Mouse (Mus musculus) spleen, embryonic (tissue): Measurements from ENCODE around the gene Intu.

ENCODE experiments used
- CTCF ChIA-PET: fragments of 350-600 bp; sonication (Branson Sonifier 250); formaldehyde crosslinking; loops from one replicate; lab custom pipeline; 2022; lab: Charles Lee

Gene Intu

DNA sequence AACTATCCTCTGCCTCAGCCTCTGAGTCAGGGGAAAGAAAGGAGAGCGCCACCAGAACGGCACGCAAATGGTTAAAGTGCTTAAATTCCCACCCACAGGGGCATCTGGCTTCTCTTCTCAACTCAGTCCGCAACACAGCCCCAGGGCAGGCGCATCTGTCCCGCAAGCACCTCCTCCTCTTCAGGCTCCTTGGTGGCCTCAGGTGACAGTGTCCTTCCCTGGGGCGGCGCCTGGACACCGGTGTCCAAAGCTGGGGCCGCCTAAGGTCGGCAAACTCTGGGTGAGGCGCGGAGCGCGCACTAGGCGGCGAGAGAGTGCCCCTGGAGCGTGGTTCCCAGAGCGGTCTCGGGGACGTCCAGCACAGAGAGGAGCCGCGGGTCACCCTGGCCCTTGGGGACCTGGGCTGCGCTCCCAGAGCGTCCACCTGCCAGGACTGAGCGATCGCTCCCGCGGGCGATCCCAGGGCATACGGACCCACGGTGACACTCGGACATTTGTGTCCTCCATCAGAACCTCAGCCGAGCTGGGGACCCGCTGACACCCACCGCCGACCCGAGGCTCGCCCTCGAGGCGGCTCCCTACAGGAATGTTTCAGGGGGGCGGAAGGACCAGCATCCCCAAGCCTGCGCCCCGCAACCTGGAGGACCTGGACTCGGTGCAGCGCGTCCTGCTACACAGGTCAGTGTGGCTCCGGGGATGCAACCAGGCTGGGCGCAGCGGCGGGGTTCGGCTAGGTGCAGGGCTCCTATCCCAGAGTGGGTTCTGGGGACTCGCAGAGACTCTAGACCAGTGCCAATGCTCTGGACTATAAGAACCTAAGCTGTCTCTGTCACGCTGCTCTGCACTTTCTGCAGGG lies at the start of gene Intu:
Gene Intu (plus strand): TSS at position 1 of the 856 bp plus-strand sequence.
- CTCF ChIA-PET = no interaction called here

DNA sequence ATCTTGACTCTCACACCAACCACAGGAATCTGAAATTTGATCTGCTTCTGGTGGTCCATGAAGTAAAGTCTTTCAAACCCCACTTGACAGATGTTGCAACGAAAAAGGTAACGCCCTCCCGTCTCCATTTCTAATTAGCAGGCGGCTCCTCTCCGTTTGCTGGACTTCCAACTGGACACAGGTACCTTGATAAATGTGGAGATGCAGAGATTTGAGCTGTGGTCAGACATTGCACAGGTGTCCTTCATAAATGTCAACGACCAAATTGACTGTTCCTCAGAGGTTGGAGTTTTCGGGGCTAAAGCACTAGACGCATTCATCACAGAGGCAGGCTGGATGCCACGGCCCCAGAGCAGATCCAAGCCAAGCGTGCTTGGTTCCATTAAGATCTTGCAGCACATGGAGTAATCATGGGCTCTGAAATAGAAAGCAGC lies 47.8 kb upstream of the Intu start:
- CTCF ChIA-PET = no interaction called here

DNA sequence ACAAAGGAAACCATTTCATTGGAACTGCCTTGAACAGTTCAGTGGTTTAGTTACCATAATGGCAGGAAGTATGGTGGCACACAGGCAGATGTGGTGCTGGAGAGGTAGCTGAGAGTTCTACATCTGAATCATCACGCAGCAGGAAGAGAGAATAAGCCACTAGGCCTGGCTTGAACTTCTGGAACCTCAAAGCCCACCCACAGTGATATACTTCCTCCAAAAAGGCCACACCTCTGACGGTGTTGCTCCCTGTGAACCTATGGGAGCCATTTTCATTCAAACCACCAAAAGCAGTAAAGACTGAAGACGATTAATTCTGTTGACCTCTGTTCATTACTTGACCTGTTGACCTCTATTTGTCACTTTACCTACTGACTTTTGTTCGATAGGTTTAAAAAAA lies 43.7 kb upstream of the Intu start:
- CTCF ChIA-PET = no interaction called here

DNA sequence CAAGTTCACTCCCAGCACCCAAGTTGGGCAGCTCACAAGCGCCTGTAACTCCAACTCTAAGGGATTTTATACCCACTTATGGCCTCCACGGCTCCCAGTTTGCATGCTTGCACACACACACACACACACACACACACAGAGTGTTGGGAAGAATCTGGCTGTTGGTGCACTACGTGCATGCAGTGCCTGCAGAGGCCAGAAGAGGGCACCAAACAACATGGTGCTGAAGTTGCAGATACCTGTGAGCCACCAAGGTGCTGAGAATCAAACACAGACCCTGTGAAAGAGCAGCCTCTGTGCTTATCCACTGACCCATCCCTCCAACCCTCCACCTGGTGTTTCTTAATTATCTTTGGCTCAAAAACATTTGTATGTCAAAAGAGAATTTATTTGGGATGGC lies 39.3 kb upstream of the Intu start:
- CTCF ChIA-PET = no interaction called here

DNA sequence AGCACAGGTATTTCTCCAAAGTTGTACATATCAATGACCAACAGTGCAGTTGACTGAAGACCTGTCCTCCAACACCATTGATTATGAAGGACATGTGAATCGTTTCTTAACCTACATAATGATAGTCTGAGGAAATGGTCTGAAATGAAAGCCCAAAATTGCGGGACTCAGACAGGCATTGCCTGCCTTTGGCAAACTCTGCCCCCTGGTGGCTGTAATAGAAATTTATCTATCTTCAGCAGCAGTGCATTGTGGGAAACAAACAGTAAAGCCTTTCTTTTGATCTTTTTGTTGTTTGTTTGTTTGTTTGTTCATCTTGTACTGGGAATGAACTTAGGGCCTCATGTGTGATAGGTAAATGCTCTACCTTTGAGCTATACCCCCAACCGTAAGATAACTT lies 32.2 kb upstream of the Intu start:
- CTCF ChIA-PET = no interaction called here

DNA sequence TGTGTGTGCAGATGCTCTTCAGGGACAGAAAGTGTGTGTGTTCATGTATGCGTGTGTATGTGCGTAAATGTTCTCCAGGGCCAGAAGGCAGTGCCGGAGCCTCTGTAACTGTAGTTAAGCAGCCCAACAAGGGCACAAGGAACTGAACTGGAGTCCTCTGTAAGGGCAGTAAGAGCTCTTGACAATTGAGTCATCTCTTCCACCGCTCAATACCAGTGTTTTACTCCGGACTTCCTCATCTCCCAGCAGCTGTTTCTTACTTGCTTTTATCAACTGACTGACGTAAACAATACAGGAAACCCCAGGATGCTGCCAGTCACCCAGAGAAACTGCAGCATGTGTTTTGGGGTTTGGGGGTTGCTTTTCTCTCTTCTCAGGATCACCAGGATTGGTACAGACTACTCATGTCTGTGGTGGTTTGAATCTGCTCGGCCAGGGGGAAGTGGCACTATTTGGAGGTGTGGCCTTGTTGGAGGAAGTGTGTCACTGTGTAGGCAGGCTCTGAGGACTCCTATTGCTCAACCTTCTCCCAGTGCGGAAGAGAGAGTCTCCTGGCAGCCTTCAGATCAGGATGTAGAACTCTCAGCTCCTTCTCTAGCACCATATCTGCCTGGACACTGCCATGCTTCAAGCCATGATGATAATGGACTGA lies 30.8 kb upstream of the Intu start:
- CTCF ChIA-PET = no interaction called here

DNA sequence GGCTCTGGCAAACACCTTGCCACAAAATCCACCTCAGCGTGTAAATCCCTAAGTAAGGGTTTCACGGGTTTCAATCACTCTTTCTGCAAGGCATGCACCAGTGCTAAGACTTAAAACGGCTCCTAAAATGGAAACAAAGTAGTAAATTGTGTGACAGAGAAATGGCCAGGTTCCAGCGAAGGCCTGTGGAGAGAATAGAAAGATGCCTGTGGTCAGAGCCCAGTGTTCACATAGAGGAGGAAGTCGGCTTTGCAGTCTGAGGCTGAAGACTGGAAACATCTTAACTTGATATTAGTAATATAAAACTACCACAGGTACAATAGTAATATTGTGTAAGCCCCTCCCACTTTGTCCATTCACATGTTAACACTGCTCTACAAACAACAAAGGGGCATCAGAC lies 26.7 kb upstream of the Intu start:
- CTCF ChIA-PET = no interaction called here

DNA sequence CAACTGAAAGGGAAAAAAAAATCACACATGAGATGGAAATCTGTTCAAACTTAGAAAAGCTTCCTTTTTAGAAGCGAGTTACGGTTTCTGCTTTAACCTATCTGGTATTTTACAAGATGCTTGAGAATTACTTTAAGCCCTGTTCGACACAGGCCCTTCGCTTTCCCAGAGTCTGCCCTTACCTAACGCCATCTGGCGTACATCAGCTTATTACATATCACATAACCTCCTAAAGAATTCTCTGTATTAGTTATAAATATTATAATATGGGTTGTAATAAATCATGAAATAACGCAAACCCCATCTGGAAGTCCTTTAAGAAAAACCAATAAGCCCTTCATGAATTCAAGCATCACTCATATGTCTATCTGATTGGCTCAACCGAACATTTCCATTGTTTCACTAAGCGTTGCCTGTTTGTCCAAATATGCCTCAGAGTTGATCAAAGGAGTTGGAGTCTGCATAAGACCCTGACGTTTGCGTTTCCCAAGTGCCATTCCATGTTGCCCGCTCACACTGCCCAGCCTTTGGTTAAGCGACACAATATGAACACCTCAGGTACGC lies 25.6 kb upstream of the Intu start:
- CTCF ChIA-PET = no interaction called here

DNA sequence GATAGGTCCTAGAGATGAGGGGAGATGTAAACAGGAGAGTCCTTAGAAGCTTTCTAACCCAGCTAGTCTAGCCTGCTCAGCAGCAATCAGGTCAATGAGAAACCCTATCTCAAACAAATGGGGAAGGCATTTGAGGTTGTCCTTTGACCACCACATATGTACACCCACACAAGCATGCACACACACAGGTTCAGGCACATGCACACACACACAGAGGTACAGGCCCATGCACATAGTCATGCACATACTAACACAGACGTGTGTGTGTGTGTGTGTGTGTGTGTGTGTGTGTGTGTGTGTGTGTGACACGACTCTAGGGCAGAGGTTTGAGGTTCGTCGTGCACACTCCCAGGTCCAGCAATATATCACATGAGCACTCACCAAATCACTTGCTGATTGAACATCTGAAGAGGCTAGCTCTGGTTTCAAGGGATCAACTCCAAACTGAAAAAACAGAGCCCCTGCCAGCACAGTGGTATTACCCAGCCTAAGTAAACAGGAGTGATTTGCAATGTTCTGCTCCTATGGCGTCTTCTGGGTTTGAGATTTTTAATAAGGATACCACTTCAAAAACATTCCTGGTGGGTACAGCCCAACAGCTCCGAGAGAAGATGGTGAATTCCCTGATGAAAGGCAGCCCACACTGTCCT lies 22.0 kb upstream of the Intu start:
- CTCF ChIA-PET = no interaction called here

DNA sequence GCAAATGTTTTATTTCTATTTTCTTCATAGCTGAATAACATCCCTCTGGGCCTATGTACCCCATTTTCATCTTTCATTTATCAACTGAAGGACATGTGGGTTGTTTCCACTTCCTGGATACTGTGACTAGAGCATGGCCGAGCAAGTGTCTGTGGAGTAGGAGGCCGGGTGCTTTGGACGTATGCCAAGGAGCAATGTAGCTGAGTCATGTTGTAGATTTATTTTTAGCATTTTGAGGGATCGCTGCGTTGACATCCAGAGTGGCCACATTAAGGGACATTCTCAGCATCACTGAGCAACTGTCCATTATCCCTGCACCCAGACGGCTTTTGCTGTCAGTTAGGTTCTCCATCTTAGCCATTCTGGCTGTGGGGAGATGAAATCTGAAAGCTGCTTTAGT lies 20.5 kb upstream of the Intu start:
- CTCF ChIA-PET = no interaction called here

DNA sequence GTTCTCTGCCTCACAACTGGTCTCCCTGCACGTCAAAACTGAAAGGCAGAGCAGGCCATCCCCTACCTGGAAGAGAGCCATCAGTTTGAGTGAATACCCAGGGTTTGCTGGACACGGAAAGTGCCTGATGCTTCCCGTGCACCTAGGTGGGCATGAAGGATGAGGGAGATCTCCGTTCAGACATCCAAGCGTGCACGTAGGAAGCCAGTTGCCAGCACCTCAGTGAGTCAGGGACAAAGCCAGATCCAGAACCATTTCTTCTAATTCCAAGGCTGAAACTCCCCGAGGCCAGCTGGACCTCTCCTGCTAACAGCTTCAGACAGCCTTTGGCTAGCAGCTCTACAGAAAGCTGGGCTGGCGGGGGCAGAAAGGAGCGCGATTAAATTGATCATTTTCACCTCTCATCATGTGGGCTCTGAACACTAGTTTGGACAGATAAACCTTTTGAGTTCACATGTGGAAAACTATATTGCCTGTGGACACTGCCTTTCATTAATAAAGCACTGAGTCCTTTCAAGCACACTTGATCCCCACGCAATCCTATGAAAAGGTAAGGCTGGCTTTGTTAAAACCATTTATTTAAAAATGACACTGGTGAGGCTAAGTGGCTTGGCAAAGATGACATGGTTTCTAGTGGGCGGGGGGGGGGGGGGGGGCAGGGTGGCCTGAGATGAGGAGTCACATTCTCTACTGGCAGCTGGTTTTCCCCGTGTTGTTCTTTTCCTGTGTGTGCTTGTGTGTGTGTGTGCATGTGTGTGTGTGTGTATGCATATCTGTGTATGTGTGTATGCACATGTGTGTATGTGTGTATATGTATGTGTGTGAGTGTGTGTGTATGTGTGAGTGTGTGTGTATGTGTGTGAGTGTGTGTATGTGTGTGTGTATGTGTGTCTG lies 17.9 kb upstream of the Intu start:
- CTCF ChIA-PET = no interaction called here

DNA sequence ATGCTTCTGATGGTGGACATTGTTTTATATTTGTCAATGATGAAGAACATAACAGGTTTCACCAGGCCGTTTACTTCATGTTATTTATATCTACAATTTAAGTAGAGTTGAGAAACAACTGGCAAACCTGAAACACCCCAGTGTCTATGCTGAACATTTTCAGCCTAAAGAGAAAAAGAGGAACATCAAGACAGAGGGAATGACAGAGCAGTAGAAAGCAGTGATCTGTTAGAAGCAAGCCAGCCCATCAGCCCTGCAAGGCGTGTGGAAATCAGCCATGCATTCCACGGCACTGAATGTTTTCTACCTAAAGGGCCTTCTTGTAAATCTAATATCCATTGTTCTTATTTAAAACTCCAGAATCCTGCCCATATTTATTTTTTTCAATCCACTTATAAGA lies 12.8 kb upstream of the Intu start:
- CTCF ChIA-PET = no interaction called here

DNA sequence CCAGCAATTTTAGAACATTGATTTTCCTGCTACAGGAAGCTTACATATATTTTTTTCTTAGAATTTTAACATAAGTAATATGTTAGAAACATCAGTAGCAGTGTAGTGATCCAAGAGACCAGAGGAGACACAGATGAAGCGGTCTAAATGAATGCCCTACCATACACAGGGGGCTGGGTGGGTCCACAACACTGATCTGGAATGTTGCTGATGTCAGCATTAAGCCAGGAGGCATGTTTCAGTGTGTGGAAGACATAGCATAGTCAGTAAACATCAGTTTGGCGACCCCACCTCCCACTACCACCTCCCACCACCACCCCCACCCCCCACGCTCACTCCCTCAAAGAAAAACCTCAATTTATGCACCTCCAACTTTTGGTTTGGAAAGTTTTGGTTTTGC lies 11.5 kb upstream of the Intu start:
- CTCF ChIA-PET = no interaction called here

DNA sequence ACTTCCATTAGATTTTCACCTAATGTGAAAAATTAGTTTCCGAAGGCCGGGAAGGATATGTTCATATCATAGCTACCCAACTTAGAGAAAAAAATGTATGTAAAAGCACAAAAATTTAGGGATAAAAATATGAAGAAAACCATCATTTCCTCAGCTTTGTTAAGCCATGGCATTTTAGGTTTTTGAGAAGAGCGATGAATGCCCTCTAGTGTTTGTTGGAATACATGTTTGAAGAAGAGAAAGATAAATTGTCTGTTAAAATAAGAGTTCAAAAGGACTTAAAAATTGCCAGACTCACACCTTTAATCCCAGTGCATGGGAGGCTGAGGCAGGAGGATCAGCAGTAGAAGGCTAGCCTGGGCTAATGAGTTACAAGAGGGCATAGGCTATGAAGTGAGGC lies 10.5 kb upstream of the Intu start:
- CTCF ChIA-PET = no interaction called here

DNA sequence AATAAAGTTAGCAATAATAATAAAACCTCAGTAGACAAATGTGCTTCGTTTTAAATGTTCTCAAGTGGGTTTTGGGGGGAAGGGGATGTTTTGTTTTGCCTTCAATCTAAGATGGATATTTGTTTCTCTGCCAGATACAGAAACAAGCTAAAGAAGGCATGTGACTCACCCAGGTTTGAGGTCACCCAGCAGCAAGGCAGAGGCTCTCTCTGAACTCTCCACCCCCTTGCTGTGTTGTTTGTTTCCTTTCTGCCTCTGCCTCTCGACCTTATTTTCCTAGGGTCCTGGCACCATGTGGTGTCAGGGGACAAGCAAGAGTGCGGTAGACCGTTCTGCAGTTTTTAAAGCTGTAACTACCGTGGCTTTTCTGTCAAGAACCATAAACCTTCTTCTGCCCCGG lies 8.6 kb upstream of the Intu start:
- CTCF ChIA-PET = no interaction called here

DNA sequence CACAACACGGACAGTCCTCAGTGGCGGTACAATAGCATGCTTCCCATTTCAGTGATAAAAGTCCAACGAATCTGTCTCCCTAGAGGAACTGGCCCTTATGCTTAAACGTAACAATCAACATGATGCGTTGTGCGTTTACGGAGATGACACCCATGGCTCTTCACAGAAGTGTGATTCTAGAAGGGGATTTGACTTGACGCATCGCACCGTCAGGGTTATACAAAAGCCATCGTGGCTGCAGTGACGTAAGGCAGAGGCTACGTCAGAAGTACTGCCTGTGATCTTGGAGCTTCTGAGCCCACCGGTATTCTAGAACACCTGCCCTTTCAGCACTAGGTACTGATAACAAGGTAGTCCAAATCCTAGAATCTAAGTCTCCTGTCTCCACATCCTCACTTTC lies 8.2 kb upstream of the Intu start:
- CTCF ChIA-PET = interaction anchor here (1.0 kb wide), 1 partner anchor 24 kb away, joined by 13 read pairs; no protein-coding TSS in a partner anchor

DNA sequence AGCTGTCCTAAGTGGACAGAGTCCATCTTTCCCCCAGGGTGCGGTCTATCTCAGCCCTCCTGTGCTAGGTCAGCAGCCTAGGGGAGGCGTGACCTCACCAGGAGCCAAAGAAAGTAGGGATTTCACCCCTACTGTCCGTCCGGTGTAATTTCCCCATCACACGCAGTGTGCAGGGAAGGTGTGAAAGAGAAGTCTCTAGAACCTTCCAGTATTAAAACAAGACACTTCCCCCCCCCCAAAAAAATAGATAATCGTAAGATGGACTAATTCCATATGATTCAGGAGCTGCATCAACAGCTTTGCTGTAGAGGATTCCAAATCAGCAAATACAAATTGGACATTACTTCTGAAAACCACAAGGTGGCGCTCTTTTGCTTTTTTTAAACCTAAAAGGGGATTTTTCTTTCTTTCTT lies 7.7 kb upstream of the Intu start:
- CTCF ChIA-PET = interaction anchor here (1.0 kb wide), 1 partner anchor 24 kb away, joined by 13 read pairs; no protein-coding TSS in a partner anchor

DNA sequence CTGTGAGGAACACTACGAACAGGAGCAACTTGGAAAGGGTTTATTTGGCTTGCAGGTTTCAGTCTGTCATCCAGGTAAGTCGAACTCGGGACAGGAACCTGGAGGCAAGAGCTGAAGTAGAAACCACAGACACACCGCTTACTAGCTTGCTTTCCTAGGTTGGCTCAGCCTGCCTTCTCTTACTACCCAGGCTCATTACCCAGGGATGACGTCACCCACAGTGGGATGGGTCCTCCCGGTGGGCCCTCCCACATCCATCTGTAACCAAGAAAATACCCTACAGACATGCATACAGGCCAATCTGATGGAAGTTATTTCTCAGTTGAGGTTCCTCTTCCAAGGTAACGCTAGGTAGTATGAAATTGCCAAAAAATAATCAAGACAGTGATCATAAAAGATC lies 6.2 kb upstream of the Intu start:
- CTCF ChIA-PET = no interaction called here

DNA sequence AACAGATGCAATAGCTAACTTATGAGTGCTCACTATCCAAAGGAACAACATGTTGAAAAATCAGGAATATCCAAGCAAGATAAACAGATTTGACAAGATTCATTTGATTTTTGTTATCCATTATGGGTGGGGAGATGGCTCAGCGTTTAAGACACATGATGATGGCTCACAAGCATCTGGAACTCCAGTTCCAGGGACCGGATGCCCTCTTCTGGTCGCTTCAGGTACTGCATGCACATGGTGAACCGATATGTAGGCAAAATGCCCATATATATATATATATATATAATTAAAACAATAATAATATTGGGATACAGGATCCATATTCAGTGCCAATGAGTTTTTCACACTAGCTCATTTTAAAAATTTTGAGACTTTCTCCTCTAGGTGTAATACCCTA lies 5.7 kb upstream of the Intu start:
- CTCF ChIA-PET = no interaction called here

DNA sequence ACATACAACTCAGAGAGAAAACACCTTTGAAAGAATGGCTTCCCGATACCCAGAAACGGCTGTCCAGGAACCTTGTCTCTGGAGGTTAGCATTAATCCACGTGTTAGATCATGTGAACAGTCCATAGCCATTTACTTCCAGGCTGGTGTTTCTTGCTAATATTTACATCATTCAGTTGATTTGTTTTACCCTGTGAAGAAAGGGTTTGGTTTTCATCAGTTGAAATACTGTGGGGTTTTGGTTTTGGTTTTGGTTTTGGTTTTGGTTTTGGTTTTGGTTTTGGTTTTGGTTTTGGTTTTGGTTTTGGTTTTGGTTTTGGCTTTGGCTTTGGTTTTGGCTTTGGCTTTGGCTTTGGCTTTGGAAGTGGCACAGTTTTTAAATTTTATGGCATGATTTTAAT lies 5.0 kb upstream of the Intu start:
- CTCF ChIA-PET = no interaction called here

DNA sequence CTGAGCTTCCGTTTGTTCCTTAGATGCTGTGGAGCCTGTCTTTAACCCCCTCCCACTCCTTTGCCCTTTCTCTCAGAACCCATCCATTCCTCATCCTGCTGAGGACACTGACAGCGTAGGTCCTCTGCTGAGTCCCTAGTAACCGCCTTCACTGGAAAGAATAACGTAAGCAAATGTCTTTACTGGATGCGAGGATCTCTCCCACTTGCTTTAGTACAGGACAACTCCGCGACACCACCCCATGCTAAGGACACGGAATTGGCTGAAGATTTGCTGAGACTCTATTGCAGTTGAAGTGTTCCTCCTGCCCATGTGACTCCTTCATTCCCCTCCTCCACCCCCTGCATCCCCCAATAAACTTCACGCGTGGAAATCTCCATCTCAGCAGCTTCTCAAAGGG lies 3.9 kb upstream of the Intu start:
- CTCF ChIA-PET = no interaction called here
